Mouse (Mus musculus) erythroblast, adult 5-6 weeks (primary cell): ENCODE data around the gene BC053393. TPM values are rescaled to one million over a fixed set of nuclear protein-coding genes. Genes with fewer than 3 reads are reported as not detected.
"Not testable (repeated sequence)": the region's sequence is repeated elsewhere in the genome, so short reads cannot be mapped to it uniquely, and the experiment has no call there.

Experiments used
- ATAC-seq: replicated peaks from 2 replicates; pipeline ENCODE4 v1.8.0; 2016; ENCODE audit warnings: moderate number of reproducible peaks, mild to moderate bottlenecking, moderate TSS enrichment, inconsistent platforms; ENCODE audit not compliant: poor library complexity, low FRiP score, severe bottlenecking
- total RNA-seq, 2 experiments: library from RNA; stranded (forward) in 1 of 2; stranded (reverse) in 1 of 2; fragments of 150-400 nt in 1 of 2; fragments of 200-764, 138-1000 nt in 1 of 2; gene quantifications; 2 replicates each; pipeline versions ENCODE4 v1.2.3 to v1.2.4; 2015 to 2017; ENCODE audit warnings: low replicate concordance in 2 of 2

The BC053393 gene
- total RNA-seq (2015; ENCODE audit: low replicate concordance): not detected in 2 replicates
- not detected in 2 replicates for total RNA-seq (2017; ENCODE audit: low replicate concordance)

DNA sequence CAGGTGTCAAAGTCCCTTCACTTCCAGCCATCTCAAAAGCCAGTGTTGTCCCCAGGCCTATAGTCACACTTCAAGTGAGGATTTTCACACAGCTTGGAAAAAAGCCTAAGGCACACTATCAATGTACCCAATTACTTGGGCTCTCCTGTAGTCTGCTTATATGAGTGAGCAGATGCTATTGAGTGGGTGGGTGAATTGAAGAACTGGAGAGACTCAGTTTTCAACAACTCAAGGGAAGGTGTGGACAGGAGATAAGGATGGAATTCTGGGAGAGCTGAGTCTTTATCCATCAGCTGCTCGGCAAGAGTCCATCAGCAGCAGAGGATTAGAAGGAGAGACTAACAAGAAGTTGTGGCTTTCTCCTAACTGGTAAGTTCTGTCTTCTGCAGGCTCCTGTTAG, at the start of gene BC053393:
Gene BC053393, plus strand, starts transcription at position 210 of the 400 bp plus-strand sequence.
- ATAC-seq: no peak

DNA sequence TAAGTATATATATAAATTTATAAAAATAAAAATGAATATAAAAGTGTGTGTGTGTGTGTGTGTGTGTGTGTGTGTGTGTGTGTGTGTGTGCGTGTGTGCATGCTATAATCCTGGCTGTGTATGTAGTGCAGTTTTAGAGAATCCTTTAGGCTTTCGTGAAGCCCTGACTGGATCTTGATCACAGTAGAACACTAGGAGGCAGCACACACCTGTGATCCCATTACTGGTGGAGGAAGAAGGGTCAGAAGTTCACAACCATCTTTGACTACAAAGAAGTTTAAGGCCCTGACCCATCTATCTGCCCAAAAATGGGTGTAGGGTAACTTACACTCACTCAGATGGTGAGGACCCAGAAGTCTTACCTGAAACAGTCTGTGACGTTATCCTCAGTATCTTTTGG, 48.6 kb upstream of the BC053393 start:
- ATAC-seq: no peak

DNA sequence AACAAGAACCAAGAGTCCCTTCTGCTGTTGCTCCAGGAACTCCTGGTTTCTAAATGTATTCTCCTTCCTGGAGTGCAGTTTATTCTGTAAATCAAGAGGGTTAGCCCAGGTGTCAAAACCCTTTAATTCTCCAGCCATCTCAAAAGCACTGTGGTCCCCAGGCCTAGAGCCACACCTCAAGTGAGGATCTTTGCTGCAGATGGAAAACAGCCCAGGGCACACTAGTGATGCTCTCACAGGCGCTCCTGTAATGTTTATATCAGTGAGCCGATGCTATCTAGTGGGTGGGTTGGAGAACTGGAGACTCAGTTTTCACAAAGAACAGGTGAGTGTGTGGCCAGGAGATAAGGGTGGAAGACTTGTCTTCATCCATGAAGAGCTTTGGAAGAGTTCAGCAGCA, 47.4 kb upstream of the BC053393 start, which contains the start of gene Gm12169:
Gene Gm12169, plus strand, starts transcription at position 301 of the 400 bp plus-strand sequence.
- no peak for ATAC-seq

DNA sequence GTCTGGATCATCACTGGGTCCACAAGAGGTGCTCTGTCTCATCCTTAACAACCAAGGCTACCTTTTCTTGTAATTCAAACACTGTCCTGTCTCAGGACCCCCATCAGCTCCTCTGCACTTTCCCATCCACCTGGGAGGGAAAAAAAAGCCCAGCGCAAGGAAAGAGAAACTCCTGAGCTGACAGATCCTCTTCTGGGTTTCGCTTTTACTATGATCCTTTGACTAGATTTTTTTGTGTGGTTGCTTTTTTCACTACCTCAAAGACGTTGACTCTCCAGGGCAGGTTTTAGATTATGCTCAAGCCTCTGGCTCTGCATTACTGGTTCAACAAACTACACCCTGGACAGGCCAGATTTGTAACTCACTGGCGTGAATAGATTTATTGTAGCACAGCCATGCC, 41.2 kb upstream of the BC053393 start:
- ATAC-seq: no peak

DNA sequence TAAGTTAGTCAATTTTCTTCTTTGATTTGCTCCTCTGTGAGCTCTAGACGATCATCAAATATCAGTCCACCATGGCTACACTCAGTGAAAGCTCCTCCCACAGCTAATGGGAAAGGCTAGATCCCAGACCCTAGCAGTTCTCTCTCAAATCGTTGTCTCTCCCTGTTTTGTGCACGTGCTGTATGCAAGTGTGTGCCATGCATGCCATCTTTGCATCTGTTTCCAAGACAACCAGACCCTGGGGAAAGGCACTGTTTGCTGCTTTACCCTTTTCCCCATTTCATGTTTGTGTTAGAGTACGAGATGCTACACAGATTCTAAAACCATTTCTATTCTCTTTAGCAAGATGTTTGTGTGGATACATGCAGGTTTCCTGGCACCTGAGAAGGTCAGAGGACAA, 34.4 kb upstream of the BC053393 start:
- ATAC-seq: no peak

DNA sequence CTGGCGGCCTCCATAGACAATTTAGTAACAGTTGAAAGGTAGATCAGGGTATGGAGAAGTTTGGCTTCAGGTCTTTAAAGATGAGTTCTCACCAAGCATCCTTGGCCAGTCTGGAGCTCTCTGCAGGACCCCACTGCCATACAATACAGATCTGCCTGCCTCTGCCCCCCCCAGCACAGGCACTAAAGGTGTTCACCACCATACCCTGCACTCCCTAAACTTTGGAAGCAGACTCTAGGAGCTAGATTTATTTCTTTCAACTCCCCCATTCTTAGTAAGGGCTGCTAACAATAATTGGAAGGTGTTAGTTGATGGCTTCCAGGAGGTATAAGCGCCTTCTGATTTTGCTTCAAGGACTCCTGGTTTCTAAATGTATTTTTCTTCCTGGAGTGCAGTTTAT, 27.8 kb upstream of the BC053393 start:
- ATAC-seq: no peak

DNA sequence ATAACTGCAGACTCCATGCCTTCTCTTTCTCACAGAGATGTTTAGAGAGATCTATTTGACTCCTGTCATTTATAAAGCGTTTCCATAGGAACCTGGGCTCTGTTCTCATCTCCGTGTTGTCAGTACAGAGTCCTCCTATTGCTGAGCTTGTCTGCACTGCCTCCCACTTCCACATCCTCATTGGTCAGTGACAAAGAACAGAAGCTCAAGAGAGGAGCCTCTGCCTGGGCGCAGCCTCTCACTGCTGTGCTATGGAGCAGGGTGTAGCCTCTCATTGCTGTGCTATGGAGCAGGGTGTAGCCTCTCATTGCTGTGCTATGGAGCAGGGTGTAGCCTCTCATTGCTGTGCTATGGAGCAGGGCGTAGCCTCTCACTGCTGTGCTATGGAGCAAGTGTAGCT, 21.6 kb upstream of the BC053393 start:
- no peak for ATAC-seq

DNA sequence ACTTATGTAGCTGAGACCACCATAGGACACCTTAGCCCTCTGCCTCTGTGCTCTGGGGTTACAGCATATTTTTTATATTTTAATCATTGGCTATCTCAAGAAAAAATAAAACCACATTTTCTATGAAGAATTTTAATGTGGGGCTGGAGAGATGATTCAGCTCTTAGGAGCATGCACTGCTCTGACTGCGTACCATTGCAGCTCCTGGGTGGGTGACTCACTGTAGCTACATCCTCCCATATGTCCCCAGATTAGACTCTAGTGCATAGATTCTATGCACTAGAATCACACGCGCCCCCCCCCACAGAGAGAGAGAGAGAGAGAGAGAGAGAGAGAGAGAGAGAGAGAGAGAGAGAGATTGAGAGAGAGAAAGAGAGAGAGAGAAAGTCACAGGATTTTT, 18.6 kb upstream of the BC053393 start:
- ATAC-seq: no peak

DNA sequence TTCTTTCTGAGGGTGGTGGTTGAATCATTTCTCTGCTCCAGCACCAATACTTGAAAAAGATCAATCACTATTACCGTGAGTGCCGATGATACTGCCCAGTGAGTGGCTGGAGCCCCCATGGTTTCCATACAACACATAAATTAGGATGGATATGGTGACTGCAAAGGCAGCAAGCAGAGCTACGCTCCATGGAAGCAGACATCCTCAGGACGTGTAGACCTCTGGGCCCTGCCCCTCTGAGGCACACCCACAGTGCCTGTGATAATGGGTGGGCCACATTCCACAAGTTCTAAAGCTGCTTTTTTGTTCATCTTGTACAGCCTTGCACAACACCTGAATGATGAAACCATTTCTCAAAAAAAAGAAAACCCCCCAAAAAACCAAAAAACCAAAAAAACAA, 10.2 kb upstream of the BC053393 start:
- no peak for ATAC-seq

DNA sequence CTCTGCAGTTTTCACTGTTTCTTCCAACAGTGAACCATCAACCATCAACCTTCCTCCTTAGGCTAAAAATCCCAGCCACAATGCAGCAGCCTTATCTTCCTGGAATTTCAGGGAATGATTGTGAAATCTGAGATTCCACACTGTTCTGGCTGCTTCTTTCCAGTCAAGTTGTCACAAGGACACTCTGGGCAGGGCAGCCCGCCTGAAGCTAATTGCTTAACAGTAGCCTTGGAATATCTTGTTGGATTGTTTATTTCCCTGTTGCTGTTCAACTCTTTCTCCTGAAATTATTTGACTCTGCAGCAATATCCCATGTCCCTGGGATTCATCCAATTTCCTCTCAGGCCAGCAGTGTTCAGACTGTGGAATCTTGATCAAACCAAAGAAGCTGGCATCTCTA, 6.7 kb upstream of the BC053393 start:
- no peak for ATAC-seq

DNA sequence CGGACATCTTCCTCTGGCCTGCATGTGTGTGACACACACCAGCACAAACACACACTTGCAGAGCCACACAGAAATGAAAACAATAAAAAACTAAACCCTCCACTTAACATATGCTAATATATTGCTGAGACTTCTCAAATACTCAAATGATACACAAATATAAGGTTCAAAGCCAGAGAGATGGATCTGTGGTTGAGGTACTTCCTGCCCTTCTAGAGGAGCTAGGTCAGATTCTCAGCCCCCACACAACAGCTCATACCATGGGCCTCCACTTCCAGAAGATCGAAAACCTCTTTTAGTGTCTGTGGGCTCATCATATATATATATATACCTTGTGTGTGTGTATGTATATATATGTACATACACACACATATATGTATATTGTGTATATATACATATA, 5.4 kb upstream of the BC053393 start:
- no peak for ATAC-seq

DNA sequence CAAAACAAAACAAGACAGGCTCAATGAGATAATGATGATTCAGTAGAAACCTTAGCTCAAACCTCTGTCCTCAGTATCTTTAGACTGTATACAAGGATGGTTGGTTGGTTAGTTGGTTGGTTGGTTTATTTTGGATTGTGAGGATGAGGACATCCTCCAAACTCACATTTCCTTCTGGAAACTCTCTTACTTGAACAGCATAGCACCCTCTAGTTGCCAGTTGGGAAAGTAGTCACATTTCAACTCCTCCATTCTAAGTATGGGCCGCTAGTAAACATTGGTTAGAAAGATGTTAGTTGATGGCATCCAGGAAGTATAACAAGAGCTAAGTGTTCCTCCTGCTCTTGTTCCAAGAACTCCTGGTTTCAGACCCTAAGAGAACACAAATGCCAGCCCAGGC, 2.2 kb upstream of the BC053393 start:
- no peak for ATAC-seq

DNA sequence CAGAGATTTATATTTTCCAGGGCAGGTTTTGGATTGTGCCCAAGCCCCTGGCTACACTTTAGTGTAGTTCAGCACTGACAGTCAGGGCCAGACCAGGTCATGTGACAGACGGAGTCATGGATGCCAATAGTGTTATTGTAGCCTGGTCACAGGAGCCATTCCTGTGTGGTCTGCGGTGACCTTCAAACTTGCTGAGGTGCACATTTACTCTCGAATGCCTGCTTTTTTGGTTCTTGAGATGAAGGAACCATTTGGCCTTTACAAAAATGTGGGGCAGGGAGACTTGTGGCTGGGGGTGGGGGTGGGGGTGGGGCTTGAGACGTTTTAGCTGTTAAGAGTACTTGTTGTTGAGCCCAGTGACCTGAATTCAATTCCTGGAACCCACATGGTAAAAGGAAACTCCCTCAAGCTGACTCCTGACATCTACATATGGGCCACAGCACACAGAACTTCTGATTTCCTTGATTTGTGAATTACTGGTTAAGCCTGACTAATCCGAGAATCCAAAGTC, 7.5 kb downstream of the BC053393 start:
- no peak for ATAC-seq

DNA sequence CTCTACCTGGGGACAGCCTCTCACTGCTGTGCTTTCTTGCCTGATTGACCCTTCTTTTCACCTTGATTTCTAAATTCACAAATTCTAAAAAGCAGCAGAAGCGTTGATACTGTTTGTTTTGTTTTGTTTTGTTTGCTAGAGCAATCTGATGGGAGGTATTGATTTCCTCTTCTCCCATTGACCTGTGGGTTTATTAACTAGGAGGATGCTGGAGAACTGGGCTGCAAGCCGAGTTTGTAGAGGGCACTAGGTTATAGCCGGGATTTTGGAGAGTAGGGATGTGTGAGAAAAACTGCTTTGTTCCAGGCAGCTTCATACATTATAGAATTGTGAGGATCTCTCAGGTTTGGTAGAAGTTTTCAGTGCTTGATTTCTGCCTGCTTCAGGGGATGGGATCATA, 9.1 kb downstream of the BC053393 start:
- no peak for ATAC-seq

DNA sequence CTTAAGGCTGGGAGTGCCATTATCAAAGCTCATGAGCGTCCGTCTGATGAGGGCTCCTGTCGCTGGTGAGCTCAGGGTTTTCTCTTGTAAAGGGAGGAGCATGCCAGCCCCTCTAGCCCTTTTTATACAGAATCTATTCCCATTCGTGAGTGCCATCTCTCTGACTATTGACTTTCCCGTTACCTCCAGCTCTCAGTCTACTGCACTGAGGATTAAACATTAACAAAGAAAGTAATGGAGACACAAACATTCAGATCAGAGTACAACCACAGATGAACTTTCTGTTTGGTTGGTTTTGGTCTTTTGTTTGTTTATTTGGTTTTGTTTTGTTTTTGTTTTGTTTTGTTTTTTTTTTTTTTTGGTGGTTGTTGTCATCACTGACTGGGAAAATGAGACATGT, 11.4 kb downstream of the BC053393 start:
- ATAC-seq: no peak

DNA sequence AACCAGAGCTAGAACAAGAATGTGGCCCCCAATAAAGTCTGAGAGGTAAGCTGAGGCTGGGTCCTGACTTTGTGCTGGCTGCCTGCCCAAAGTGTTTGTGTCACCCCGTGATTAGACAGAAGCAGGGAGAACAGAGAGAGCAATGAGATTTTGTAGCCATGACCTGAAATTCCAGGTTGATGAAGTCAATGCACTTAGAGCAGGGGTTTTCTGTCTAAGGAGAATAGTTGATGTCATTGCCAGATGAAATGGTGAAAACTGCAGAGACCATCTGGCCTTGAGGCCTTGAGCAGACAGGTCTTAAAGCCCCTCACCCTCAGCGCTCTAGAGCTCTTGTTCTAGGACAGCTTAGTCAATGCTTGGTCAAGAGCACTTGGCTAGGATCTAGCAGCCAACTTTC, 21.1 kb downstream of the BC053393 start:
- ATAC-seq: no peak

DNA sequence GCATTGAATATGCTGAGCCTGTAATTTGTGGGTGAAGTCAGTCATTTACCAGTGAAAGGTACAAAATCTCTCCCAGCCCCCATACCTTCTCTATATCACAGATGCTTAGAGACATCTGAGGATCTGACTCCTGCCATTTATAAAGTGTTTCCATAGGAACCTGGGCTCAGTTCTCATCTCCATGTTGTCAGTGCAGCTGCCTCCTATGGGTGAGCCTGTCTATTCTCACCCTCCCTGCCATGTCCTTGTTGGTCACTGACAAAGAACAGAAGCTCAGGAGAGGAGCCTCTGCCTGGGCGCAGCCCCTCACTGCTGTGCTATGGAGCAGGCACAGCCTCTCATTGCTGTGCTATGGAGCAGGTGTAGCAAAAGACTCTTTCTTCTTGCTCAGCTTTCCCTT, 48.6 kb downstream of the BC053393 start:
- no peak for ATAC-seq

DNA sequence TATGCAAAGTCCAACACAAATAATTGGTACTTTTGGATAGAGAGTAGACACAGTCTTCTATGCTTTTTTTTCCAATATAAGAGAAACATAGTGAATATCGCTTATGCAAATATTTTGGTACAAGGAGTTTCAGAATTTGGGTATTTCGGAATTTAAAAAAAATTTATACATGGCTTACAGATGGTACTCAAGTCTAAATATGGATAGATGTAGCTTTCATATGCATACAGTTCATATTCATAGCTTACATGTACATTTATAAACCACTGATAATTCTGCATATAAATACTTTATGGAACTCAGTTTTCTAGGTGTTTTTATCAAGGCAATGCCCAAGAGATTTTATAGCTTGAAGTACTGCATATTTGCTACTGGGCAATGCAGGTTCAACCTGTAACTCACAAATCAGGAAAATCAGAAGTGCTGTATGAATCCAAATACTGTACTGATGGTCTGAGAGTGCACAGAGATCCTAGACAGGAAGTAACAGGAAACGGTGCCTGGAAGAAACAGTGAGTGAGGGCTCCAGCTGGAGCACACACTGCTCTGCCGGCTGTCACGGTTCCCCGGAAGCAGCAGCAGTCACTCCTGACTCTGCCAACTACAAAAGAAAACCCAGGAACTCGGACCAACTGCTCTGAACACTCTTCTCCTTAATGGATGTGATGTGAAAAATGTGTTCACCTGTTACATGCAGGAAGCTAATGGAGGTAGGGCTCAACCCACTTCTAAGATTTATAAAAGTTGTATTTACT, 49.3 kb downstream of the BC053393 start:
- no peak for ATAC-seq

DNA sequence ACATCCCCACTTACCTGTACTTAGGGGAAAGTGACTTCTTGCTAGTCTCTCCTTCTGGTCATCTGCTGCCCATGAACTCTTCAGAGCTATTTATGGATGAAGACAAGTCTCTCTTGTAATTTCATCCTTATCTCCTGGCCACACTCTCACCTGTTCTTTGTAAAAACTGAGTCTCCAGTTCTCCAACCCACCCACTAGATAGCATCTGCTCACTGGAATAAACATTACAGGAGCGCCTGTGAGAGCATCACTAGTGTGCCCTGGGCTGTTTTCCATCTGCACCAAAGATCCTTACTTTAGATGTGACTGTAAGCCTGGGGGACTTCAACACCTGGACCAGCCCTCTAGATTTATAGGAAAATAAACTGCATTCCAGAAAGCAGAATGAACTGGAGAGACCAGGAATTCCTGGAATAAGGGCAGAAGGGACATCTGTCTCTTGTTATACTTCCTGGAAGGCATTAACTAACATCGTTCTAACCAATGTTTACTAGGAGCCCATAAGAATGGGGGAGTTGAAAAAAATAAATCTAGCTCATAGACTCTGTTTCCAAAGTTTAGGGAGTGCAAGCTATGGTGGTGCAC, 58.0 kb downstream of the BC053393 start, which contains the start of gene Dppa1:
Gene Dppa1, minus strand, starts transcription at position 51 of the 585 bp plus-strand sequence.
- no peak for ATAC-seq

DNA sequence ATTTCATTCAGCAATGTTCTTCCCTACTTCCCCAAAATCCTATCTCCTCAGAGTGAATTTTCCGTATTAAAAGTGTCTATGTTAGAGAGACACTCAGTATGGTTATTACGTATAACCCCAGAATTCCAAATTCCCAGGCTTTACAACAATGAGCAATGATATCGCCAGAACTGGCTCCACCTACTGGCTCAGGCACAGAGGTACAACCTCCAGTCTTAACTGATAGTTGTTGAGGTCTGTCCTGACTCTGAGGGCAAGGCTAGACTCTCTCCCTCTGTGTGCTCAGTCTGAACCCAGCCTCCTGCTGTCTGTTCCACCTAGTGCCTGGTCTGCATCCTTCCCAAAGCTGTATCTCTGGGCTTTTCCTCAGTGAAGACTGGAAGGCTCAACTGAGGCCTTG, 60.3 kb downstream of the BC053393 start:
- peak; percentile 39; the same call in 1 of the 2 replicates for ATAC-seq

DNA sequence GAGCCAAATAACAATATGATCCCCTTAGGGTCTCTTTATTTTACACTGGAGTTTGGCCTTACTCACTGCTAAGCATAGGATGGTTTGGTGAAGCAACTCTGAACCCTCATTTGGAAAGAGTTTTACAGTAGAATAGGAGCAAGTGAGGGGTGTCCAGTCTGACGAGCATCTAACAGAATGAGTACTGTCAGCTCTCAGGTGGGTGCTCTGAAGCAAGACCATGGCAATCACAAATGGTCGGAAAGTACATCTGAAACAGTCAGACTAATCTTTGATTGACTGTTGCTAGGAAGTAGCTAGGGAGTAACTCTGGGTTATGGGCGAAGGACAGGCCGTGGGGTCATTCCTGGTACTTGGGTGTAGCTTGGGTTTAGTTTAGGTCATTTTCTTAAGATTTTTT, 64.2 kb downstream of the BC053393 start:
- ATAC-seq: not testable (repeated sequence)
